Mouse (Mus musculus) adrenal gland, postnatal 36 days (tissue): ENCODE results near the gene Tmem252. TPM values are rescaled to one million over a fixed set of nuclear protein-coding genes. Genes with fewer than 3 reads are reported as not detected.
"Not testable (repeated sequence)": the region's sequence is repeated elsewhere in the genome, so short reads cannot be mapped to it uniquely, and the experiment has no call there.

ENCODE experiments used
- DNase-seq, 2 experiments: peaks; one replicate each; pipeline ENCODE4 v3.0.0; 2021; ENCODE audit warnings: mixed read lengths in 1 of 2
- total RNA-seq, 2 experiments: library from RNA; stranded (reverse); gene quantifications; 2 replicates each; pipeline ENCODE4 v1.2.3; 2021

Gene Tmem252
- total RNA-seq, 2 experiments from 2014 or later = 0.16 to 0.50 TPM

- no peak for DNase-seq
Measured at GRCm38 (mm10) chr19:24677242-24677984, 3.6 kb downstream of the Tmem252 start.

GRCm38 (mm10) chr19:24683016-24683720, 9.4 kb downstream of the Tmem252 start:
- DNase-seq = peak in 1 of 2 experiments; percentile 36

DNA sequence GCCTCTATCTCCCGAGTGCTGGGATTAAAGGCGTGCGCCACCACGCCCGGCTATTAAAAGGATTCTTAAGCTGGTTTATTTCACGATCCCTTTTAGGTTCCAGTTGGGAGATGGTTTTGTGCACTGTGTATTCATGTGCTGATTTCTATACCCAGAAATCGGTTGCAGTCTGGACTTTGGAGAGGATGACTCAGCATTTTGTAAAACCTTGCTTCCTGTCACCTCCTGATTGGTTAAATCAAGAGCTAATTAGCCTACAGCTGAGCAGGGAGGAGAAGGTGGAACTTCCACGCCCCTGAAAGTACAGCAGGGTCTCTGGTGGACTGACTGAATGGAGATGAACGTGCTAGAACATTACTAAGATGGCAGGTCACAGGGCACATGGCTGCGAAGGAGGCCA, 12.6 kb downstream of the Tmem252 start:
- no peak for DNase-seq

GRCm38 (mm10) chr19:24688327-24688726, 14.5 kb downstream of the Tmem252 start:
- DNase-seq = no peak

GRCm38 (mm10) chr19:24689531-24689930, 15.7 kb downstream of the Tmem252 start:
- DNase-seq = no peak

DNA sequence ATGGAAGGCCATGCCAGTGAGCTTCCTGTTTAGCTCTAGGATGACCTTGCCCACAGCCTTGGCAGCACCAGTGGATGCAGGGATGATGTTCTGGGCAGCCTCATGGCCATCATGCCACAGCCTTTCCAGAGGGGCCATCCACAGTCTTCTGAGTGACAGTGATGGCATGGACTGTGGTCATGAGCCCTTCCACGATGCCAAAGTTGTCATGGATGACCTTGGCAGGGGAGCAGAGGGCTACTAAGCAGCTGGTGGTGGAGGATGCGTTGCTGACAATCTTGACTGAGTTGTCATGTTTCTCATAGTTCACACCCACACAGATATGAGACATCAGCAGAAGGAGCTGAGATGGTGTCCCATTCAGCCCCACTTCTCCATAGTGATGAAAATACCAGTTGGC, 18.9 kb downstream of the Tmem252 start:
- DNase-seq = no peak

DNA sequence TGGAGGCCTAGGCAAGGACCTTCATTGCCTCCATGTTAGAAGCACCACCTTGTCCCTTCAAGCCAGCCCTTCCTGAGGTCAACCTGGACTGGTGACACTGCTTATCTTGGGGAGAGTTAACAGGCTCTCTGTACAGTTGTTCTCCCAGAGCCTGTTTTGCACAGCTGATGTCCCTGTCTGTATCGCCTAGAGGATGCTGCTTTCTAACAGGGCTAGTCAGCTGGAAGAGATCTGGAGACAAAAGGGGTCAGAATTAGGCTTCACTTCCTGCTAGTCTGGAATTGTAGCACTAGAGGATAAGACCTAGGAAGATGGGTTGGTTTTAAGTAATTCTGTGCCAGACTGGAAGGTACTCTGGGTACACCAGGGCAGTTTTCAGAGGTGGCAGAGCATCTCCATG, 24.1 kb downstream of the Tmem252 start:
- no peak for DNase-seq

GRCm38 (mm10) chr19:24698651-24699050, 24.8 kb downstream of the Tmem252 start:
- DNase-seq = peak in 1 of 2 experiments; percentile 39

- DNase-seq = no peak
Measured at GRCm38 (mm10) chr19:24699196-24699595, 25.4 kb downstream of the Tmem252 start.

- DNase-seq = no peak
Measured at GRCm38 (mm10) chr19:24699910-24700309, 26.1 kb downstream of the Tmem252 start.

- DNase-seq = no peak
Measured at GRCm38 (mm10) chr19:24700664-24701063, 26.9 kb downstream of the Tmem252 start.

DNA sequence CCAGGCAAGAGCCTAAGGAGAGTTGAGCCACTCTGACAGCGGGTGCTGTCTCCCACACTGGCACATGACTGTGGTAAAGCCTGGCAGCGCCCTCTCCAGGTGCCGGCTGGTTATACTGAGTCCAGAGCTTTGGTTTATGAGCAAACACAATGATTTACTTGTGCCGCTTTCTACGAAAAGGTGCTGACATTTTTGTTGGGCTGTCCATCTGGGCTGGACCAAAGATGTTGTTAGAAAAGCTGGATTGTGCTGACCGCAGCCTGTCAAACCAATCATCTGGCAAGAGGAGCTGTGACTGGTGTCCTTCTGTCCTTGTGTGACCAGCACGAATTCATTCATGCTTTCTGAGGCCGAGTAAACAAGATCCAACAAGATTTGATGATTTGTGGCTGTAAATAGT, 27.9 kb downstream of the Tmem252 start:
- DNase-seq = peak in 1 of 2 experiments; percentile 27

DNA sequence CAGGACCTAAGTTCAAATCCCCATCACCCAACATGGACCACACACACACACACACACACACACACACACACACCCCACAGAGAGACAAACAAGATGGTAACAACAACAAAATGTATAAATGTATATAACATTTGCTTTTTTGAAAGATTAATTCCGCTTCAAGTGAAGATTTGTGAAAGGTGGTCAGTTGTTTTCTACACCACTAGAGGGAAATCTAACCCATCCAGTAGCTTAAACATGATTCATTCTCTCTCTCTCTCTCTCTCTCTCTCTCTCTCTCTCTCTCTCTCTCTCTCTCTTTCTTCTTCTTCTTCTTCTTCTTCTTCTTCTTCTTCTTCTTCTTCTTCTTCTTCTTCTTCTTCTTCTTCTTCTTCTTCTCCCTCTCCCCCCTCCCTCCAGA, 29.4 kb downstream of the Tmem252 start:
- not testable (repeated sequence) for DNase-seq

DNA sequence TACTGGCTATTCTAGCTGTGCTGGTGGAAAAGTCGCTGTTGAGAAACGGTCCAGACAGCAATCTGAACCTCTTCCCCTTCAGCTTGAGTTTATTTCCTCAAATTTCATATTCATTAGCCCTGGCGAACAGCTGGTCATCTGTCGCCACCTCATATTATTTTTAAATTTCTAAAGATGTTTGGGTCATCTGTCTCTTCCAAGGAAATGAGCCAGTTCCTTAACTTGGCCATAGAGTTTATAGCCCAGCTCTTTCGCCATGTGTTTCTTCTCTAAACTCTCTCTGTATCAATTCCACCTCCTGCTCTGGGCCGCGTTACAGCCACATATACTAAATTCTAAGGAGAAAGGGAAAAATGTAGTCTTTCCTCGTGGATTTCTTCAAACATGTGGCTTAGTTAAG, 29.9 kb downstream of the Tmem252 start:
- DNase-seq = no peak

GRCm38 (mm10) chr19:24704326-24704725, 30.5 kb downstream of the Tmem252 start:
- DNase-seq = no peak

DNA sequence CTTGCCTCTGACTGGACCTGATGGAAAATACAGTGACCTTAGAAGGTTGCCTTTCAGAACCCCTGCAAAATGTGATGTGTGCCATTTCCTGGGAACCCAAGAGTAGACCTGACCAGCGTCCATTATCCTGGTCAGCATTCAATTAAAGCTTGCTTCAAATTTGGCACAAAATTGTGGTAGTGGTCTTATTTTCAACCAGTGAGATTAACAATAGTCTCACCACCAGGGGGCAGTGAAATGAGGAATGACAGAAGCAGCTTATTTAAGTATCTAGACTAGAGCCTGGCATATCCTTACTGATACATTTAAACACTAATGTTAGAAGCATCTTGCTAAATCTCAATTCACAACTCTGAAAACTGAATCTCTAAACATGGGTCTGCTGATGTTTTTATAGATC, 31.6 kb downstream of the Tmem252 start:
- DNase-seq = peak in 1 of 2 experiments; percentile 46

DNA sequence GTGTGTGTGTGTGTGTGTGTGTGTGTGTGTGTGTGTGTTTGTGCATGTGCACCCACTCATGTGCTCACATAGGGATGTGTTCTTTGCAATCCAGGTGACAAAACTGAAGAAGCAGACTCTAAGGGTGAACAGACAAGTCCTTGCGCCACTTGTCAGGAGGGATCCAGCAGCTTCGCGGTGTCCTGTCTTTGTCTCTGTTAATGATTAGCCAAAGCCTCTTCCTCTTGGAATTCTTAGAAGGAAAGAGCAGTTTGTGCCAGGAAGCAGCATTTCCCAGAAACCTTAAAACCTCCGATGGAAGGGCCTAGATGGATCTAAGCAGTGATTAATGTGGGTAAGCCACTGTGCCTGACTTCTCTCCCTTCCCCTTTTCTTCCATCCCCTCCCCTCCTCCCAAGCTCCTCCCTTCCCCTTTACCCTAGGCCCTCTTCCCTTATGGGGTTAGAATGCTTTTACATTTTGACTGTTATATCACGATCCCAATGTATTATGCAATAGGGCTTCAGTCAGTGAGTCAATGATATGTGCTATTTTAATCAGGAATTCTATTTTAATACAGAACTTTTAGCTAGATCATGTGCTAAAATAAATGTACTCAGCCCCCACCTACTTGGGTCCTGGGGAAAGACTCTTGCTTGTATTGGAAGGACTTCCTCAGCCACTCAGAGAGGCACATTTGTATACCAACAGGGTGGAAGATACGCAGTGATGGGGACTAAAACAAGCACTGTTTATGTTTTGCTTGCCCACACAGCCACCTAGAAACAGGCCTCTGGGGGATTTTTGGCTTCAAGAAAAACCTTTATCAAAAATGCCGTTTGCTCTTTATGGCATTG, 33.5 kb downstream of the Tmem252 start:
- DNase-seq = no peak

DNA sequence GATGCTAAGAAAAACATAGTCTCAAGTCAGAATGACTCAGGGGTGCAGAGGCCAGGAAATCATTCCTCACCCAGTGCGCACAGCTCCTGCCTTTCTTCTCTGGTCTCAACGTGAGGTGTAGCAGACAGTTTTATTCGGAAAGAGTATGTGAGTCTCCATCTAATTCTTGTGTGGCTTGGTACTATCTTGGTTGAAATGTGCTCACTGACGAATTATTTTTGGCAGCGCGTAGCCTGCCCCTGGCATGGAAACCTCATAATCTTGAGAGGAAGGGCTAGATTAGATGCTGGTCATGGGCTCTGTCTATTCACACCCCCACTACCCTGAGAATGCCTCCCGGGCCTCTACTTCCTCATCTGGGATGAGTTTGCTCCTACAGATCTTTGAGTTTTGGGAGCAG, 34.2 kb downstream of the Tmem252 start:
- no peak for DNase-seq

DNA sequence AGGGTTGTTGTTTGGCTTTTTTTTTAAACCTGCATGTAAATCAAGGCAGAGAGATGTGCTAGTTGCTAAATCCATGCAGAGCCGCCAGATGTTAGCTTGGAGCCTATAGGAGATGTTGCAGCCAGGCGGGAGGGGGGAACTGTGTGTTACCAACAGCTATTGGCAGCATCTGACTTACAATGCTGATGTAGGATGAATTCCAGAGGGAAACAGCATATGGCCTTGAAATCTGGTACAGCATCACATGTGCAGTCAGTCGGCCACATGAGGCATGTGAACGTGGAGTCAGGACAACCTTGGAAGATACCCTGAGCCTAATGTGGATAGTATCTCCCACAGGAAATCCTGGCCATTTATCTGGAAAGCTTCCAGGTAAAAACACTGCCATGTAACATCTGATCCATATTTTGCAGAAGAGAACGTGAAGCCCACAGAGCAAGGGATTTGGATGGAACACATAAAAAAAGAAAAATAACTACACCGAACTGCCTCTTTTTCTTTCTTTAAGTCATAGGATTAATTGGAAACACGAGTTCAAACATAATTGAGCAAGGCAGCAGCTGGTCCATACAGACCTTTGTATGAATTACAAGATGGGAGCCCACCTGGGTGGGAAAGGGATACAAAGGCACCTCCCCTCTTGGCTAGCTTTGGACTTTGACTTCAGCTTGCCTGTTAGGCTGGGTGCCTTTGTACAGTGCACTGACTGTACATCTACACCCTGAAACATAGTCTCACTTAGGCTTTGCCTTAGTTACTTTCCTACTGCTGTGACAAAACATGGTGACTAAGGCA, 42.7 kb downstream of the Tmem252 start:
- no peak for DNase-seq

GRCm38 (mm10) chr19:24718021-24718420, 44.2 kb downstream of the Tmem252 start:
- DNase-seq = no peak

DNA sequence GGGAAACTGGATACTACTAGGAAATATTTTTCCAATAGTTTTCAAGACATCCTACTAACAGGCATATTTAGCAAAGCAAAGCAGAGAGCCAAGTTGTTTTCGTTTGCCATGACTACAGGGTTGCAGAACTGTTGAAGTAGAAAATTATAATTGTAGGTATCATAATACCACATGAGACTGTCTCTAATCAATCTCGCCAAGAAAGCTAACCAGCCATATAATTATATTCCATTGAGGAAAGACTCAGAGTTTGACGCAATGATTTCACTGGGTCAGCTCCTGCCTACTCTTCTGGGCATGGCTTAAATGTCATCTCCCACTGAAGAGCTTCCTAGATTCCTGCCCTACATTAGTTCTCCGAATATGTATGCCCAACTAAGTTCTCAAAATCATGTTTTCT, 45.7 kb downstream of the Tmem252 start:
- DNase-seq = no peak

GRCm38 (mm10) chr19:24720448-24720847, 46.6 kb downstream of the Tmem252 start:
- no peak for DNase-seq
